Mouse (Mus musculus): Measurements from ENCODE around the gene Olfr25.

Olfr25 gene

GRCm38 (mm10) chr9:38328760-38329159 is at the start of gene Olfr25:
TSS of gene Olfr25 (plus strand) at chr9:38329060.
- no peak for DNase-seq

- no peak for DNase-seq
Observed at GRCm38 (mm10) chr9:38290807-38291206, 38.1 kb upstream of the Olfr25 start, which contains the start of gene Olfr896-ps1. TSS of gene Olfr896-ps1 (plus strand) at chr9:38291107.

- no peak for DNase-seq
Observed at GRCm38 (mm10) chr9:38348111-38348510, 19.3 kb downstream of the Olfr25 start, which contains the start of gene Olfr898. TSS of gene Olfr898 (plus strand) at chr9:38348411.

DNA sequence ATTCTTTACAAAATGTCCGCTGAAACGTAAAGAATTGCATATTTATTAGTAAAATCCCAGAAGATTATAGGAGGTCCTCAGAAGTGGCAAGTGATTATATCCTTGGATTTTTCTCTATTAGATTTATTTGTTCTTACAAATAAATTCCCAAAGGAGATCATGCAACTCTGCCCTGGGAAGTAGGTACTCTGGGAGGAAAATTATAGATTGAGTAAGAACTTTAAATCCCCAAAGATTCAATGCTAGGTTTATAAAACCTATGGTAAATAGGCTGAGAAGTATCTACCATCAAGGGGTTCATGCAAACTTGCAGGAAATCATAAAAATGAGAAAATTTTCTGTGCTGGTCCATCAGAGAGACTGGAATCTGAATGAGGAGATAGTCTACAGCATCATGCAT is 37.7 kb downstream of the Olfr25 start, which contains the start of gene Olfr250:
Gene Olfr250 (plus strand): TSS at position 301 of the 400 bp plus-strand sequence.
- no peak for DNase-seq

- DNase-seq = no peak
Observed at GRCm38 (mm10) chr9:38376786-38377185, 47.9 kb downstream of the Olfr25 start, which contains the start of gene Olfr251. TSS of gene Olfr251 (plus strand) at chr9:38377086.
